Mouse (Mus musculus): ENCODE data around the gene Rngtt.
"Not testable (repeated sequence)": the region's sequence is repeated elsewhere in the genome, so short reads cannot be mapped to it uniquely, and the experiment has no call there.

The Rngtt gene

DNA sequence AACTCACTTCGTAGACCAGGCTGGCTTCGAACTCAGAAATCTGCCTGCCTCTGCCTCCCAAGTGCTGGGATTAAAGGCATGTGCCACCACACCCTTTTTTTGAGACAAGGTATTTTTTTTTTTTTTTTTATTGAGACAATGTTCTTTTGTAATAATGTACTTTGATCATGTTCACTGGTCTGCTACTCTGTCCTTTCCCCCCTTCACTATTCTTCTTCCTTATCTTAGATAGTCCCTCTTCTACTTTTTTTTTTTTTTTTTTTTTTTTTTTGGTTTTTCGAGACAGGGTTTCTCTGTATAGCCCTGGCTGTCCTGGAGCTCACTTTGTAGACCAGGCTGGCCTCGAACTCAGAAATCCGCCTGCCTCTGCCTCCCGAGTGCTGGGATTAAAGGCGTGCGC lies 4.0 kb downstream of the Rngtt start:
- not testable (repeated sequence) for DNase-seq

- DNase-seq, result no peak
These were observed 5.7 kb downstream of the Rngtt start for GRCm38 (mm10) chr4:33315840-33316239.

DNA sequence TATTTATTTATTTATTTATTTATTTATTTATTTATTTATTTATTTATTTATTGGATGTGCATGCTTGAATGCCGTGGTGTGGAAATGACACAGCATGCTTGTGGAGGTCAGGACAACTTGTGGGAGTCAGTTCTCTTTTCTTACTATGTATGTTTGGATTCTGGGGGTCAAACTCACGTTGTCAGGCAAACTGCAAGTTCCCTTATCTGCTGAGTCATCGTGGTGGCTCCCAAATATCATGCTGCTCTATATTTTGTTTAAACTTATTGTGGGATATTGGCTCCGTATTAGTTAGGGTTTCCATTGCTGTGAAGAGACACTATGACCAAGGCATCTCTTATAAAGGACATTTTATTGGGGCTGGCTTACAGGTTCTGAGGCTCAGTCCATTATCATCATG lies 21.0 kb downstream of the Rngtt start:
- DNase-seq, result no peak

- no peak for DNase-seq
These were observed 22.9 kb downstream of the Rngtt start for GRCm38 (mm10) chr4:33332956-33333455.

- no peak for DNase-seq
These were observed 27.9 kb downstream of the Rngtt start for GRCm38 (mm10) chr4:33337999-33338398.

GRCm38 (mm10) chr4:33342877-33343731 lies 33.0 kb downstream of the Rngtt start:
- no peak for DNase-seq

DNA sequence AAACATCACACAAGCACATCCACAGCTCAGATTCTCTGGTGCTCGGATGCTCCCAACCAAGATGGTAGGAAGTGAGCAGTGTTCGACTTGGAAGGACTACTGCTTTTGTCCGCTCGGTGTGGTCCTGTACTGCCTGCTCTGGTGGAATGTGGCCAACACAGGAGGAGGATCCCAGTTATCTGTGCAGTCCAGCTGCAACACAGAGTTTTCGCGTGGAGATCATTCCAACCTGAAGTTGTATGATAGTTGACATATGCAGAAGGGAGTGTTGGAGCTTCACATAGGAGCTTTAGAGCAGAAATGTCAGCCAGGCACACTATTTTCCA lies 33.6 kb downstream of the Rngtt start:
- no peak for DNase-seq

DNA sequence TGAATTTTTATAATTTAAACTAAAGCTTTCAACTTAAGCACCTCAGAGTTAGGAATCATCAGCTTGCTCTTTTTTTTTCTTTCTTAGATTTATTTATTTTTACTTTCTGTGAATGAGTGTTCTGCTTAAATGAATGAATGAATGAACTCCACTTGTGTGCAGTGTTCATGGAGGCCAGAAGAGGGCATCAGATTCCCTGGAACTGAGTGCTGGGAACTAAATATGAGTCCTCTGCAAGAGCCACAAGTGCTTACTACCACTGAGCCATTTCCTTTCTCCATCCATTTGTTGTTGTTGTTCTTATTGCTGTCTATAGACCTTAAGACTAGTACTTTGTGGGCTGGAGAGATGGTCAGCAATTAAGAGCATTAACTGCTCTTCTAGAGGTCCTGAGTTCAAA lies 53.3 kb downstream of the Rngtt start:
- no peak for DNase-seq

- DNase-seq, result no peak
These were observed 64.8 kb downstream of the Rngtt start for GRCm38 (mm10) chr4:33374916-33375315.

DNA sequence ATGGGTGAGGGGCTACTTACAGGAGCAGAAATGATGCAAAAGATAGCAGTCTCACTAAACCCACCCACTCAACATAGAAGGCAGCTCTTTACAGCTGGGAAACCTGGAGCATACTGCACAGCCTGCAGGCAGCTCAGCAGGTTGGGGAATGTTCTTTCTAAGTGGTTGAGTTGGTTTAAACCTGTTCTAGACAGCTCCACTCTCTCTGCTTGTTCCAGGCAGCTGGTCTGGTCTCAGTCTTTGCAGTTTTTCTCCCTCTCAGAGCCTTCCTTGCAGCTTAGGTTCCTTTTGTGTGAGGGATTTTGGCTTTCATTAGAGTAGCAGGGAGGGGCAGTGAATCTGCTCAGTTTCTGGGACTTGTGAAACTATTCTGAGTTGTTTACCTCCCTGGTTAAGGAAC lies 67.5 kb downstream of the Rngtt start:
- DNase-seq, result no peak

- no peak for DNase-seq
These were observed 68.8 kb downstream of the Rngtt start for GRCm38 (mm10) chr4:33378894-33379293.

GRCm38 (mm10) chr4:33388899-33389298 lies 78.8 kb downstream of the Rngtt start:
- DNase-seq, result no peak

- no peak for DNase-seq
These were observed 80.5 kb downstream of the Rngtt start for GRCm38 (mm10) chr4:33390660-33391059.

GRCm38 (mm10) chr4:33393437-33393836 lies 83.3 kb downstream of the Rngtt start:
- DNase-seq, result no peak

DNA sequence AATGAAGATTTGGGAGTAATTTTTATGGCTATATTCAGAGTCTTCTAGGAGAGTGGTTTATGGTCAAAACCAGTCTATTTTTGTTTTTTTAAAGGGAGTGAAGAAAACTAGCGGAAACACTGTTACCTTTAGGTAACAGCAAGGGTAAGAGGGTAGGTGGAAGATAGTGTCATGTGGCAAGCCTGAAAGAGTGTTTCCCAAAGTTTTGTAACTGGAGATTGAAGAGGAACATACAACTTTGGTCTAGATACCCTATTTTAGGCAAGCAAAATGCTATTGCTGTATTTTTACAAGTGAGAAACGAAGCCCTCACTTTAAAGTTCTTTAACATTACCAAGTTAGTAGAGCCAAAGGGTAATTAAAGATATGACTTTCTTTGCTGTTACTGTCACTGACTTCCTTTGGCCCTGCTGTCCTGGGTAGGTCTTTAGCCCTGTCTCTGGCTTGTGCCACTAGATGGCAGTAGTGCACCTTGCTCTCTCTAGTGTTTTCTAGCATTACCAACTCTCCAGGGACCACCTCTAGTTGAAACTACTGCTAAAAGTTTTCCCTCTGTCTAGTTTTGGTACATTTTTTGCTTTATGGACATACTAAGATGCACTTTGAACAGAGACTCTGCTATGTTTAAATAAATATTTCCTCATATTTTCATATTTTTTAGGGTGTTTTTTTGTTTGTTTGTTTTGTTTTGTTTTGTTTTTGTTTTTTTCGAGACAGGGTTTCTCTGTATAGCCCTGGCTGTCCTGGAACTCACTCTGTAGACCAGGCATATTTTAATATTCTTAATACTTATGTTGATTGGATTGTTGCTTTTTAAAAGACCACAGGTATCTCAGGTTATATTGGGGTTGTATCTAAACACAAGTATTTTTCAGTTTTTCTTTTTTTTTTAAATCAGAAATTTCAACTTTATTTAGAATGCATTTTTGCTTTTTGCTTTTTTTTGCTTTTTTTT lies 86.4 kb downstream of the Rngtt start:
- DNase-seq, result peak; percentile 80 to 93

DNA sequence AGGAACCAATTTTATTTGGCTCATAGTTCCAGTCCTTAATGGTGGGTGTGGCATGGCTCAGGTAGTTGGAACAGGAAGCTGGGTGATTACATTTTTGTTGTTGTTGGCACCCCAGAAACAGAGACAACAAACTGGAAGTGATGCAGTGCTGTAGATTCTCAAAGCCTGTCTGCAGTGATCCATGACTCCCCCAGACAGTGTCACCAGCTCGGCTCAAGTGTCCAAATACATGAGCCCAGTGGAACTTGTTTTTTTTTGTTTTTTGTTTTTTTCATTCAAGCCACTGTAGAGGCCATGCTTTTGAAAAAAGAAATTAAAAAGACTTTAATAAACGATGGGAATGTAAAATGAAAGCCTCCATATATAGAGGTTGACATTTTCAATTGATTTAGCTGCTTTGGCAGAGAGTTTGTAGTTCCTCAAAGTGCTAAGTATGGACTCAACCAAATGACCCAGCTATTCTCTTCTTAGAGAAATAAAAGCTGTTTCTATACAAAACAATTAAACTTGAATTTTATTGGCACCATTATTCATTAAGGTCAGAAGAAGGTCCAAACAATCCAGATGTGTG lies 95.7 kb downstream of the Rngtt start:
- DNase-seq, result no peak

DNA sequence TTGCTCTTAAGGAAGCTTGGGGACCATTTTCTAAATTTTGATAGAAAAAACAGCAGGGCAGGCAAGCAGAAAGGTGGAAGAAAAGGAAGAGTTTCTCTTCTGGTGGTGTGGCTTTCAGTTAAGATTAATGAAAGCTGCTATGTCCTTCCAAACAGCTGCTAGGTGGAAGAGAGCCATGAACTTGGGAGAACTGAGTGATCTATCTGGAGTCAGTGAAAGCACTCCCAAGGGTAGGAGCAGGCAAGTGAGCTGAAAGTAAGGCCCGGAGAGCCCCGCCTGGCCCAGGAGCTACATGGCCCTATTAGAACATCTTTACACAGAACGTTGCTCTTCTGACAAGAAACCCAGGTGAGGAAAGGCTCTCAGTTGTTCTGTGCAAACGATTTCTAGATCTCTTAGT lies 103.7 kb downstream of the Rngtt start:
- no peak for DNase-seq

GRCm38 (mm10) chr4:33414781-33415180 lies 104.7 kb downstream of the Rngtt start:
- DNase-seq, result no peak

GRCm38 (mm10) chr4:33417391-33417790 lies 107.3 kb downstream of the Rngtt start:
- no peak for DNase-seq

DNA sequence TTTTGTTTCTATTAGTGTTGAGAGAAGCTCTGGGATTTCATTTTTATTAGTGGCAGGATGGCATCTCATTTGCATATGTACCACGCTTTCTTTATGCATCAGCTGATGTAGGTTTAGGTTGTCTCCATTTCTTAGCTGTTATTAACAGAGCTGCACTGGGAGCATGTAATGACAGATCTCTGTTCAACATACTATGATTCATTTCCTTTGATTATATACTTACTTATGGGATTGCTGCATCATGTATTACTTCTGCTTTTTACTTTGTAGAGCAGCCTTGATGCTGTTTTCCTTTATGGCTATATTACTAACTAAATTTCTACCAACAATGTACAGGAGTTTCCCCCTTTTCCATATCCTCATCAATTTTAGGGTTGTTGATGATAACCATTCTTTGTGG lies 109.5 kb downstream of the Rngtt start:
- no peak for DNase-seq

DNA sequence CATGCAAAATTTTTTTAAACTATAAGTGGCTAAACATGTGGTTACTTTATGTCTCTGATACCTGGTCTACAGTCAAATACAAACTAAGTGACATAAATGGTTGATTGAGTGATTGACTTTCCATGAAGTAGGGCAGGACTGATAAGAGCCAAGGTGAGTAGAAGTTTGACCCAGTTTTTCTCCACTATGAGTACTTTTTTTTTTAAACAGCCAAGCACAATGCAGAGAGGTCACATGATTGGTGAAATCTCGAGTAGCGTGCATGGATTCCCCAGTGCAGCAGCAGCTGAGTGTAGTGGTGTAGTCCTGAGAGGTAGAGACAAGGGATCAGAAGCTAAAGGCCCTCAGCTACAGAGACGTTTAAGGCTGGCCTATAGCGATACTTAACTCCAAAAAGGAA lies 118.7 kb downstream of the Rngtt start:
- DNase-seq, result no peak

DNA sequence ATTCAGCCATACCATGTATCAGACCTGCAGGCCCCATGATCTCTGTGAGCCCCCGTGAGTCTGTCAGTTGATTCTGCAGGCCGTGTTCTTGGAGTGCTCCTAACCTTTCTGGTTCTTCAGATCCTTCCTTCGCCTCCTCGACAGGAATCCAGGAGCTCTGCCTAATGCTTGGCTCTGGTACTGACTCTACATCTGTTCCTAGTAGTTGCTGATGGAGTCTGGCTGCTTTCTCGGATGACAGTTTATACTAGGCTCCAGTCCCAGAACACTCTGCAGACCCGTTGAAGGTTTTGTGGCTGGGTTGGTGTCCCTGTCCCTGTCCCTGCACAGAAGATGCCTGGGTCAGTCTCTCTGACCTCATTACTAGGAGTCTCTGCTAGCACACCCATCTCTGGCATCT lies 131.8 kb downstream of the Rngtt start:
- DNase-seq, result no peak

DNA sequence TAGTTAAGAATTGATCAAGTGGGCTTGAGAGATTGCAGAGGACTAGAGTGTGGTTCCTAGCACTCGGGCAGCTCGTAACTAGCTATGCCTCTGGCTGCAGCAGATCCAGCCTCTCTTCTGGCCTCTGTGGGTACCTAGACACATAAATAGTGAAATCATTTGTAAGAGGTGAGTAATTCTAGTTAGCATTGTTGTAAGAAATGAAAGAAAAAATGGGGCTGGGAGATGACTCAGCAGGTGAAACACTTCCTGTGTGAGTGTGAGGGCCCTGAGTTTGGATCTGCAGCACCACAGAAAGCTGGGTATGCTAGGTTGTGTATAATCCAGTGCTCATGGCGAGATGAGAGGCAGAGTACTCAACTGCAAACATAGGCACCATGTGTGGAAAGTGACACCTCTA lies 136.2 kb downstream of the Rngtt start:
- DNase-seq, result no peak

Data from kidney, postnatal 25 days (tissue).